Mouse (Mus musculus) forebrain, embryonic 14.5 days (tissue): ENCODE results near the gene Pycard. TPM values are rescaled to one million over a fixed set of nuclear protein-coding genes. Genes with fewer than 3 reads are reported as not detected.
"Not testable (repeated sequence)": the region's sequence is repeated elsewhere in the genome, so short reads cannot be mapped to it uniquely, and the experiment has no call there.

Source experiments
- ATAC-seq: fragments of 200-750 bp; cut with Nextera tagmentation; 2 replicates; pipeline ENCODE4 v1.8.0; 2017; ENCODE audit warnings: mild to moderate bottlenecking, moderate library complexity
- DNase-seq: peaks from one replicate; pipeline ENCODE4 v3.0.0-alpha.2; 2015; ENCODE audit warnings: low spot score
- H3K27ac ChIP-seq: fragments of 300-500 bp; sonication (generic); 2 replicates; pipeline ENCODE4 v1.5.1; 2014; ENCODE audit warnings: low read depth, mild to moderate bottlenecking, control low read depth, low read length, moderate library complexity
- H3K27me3 ChIP-seq: fragments of 300-500 bp; sonication (generic); replicated peaks from 2 replicates; pipeline ENCODE4 v1.6.1; 2014; ENCODE audit warnings: low read length, control low read depth, mixed read lengths; ENCODE audit not compliant: control insufficient read depth, insufficient read depth
- H3K36me3 ChIP-seq: fragments of 300-500 bp; sonication (generic); 2 replicates; pipeline ENCODE4 v1.6.1; 2014; ENCODE audit warnings: low read length, control low read depth; ENCODE audit not compliant: control insufficient read depth, insufficient read depth
- H3K4me1 ChIP-seq: fragments of 300-500 bp; sonication (generic); 2 replicates; pipeline ENCODE4 v1.6.1; 2014; ENCODE audit warnings: antibody characterized with exemption, low read length, control low read depth; ENCODE audit not compliant: control insufficient read depth, insufficient read depth
- H3K4me2 ChIP-seq: fragments of 300-500 bp; sonication (generic); 2 replicates; pipeline ENCODE4 v1.6.1; 2014; ENCODE audit warnings: mild to moderate bottlenecking, control low read depth, low read length
- H3K4me3 ChIP-seq: fragments of 300-500 bp; sonication (generic); 2 replicates; pipeline ENCODE4 v1.5.1; 2014; ENCODE audit warnings: low read depth, low read length, control low read depth
- H3K9ac ChIP-seq: fragments of 300-500 bp; sonication (generic); 2 replicates; pipeline ENCODE4 v1.6.1; 2014; ENCODE audit warnings: mild to moderate bottlenecking, low read length, control low read depth, moderate library complexity
- H3K9me3 ChIP-seq: fragments of 300-500 bp; sonication (generic); replicated peaks from 2 replicates; pipeline ENCODE4 v1.6.1; 2016; ENCODE audit warnings: low read length, control low read depth, mixed read lengths; ENCODE audit not compliant: control insufficient read depth
- WGBS: fragments of 180-500 bp; shearing (Covaris S2); extraction: QIAGEN DNeasy Blood & Tissue Kit; methylation state at CpG from one replicate; pipeline ENCODE4 v1.1.7; 2014; 5-methylcytosine and 5-hydroxymethylcytosine counted together
- polyA plus RNA-seq: library from polyadenylated mRNA; unstranded; fragments of >200 nt; fragmentation: Nextera tagmentation; extraction: Ambion mirVana; gene quantifications from 2 replicates; pipeline ENCODE4 v1.2.1, GENCODE M21; 2014

Pycard gene
- polyA plus RNA-seq, 1 experiment from 2014 or later = 11.5 TPM

GRCm38 (mm10) chr7:128024364-128024763 is 30.7 kb upstream of the Pycard start:
- Histone ChIP-seq H3K36me3 (no peaks in the 10 kb centered on the region), H3K4me1 (no peaks in the 10 kb centered on the region), H3K27ac (no peak overlapping the region), H3K27me3 (no peaks in the 10 kb centered on the region), H3K9me3 (no peaks in the 10 kb centered on the region), H3K4me3 (no peak overlapping the region), H3K4me2 (no peak overlapping the region), H3K9ac (no peak overlapping the region)
- 92% methylated on average over 9 of the region's 9 CpGs for WGBS
- ATAC-seq (no peak), DNase-seq (no peak)

- H3K27ac ChIP-seq = no peak overlapping the region
- H3K4me2 ChIP-seq = no peak overlapping the region
- no peaks in the 10 kb centered on the region for H3K27me3 ChIP-seq
- no peak for DNase-seq
- no peaks in the 10 kb centered on the region for H3K36me3 ChIP-seq
- 95% methylated on average over 4 of the region's 4 CpGs for WGBS
- ATAC-seq = no peak
- no peaks in the 10 kb centered on the region for H3K4me1 ChIP-seq
- H3K9ac ChIP-seq = no peak overlapping the region
- no peak overlapping the region for H3K4me3 ChIP-seq
- H3K9me3 ChIP-seq = no peaks in the 10 kb centered on the region
These were observed 29.9 kb upstream of the Pycard start for GRCm38 (mm10) chr7:128023565-128023964.

- no peaks in the 10 kb centered on the region for H3K27me3 ChIP-seq
- no peaks in the 10 kb centered on the region for H3K4me1 ChIP-seq
- no peak for ATAC-seq
- DNase-seq = no peak
- H3K27ac ChIP-seq = no peak overlapping the region
- no peak overlapping the region for H3K9ac ChIP-seq
- H3K4me3 ChIP-seq = no peak overlapping the region
- no peak overlapping the region for H3K4me2 ChIP-seq
- no peaks in the 10 kb centered on the region for H3K9me3 ChIP-seq
- no peaks in the 10 kb centered on the region for H3K36me3 ChIP-seq
- WGBS = 72% methylated on average over 8 of the region's 8 CpGs
These were observed 29.3 kb upstream of the Pycard start for GRCm38 (mm10) chr7:128022974-128023373.

GRCm38 (mm10) chr7:128019187-128019586 is 25.5 kb upstream of the Pycard start:
- Histone ChIP-seq H3K4me2 (no peak overlapping the region), H3K27ac (no peak overlapping the region), H3K27me3 (no peaks in the 10 kb centered on the region), H3K4me3 (no peak overlapping the region), H3K9me3 (no peaks in the 10 kb centered on the region), H3K36me3 (no peaks in the 10 kb centered on the region), H3K9ac (no peak overlapping the region), H3K4me1 (no peaks in the 10 kb centered on the region)
- ATAC-seq (no peak), DNase-seq (no peak)
- WGBS = 85% methylated on average over 2 of the region's 2 CpGs

- Histone ChIP-seq H3K9me3 (no peaks in the 10 kb centered on the region), H3K27ac (no peak overlapping the region), H3K4me1 (no peaks in the 10 kb centered on the region), H3K4me3 (no peak overlapping the region), H3K36me3 (no peaks in the 10 kb centered on the region), H3K4me2 (no peak overlapping the region), H3K9ac (no peak overlapping the region), H3K27me3 (no peaks in the 10 kb centered on the region)
- DNase-seq (no peak), ATAC-seq (no peak)
- 81% methylated on average over 3 of the region's 3 CpGs for WGBS
These were observed 24.6 kb upstream of the Pycard start for GRCm38 (mm10) chr7:128018275-128018674.

GRCm38 (mm10) chr7:128016650-128017049 is 23.0 kb upstream of the Pycard start:
- WGBS = 89% methylated on average over 6 of the region's 6 CpGs
- no peaks in the 10 kb centered on the region for H3K9me3 ChIP-seq
- no peaks in the 10 kb centered on the region for H3K27me3 ChIP-seq

GRCm38 (mm10) chr7:128016134-128016533 is 22.5 kb upstream of the Pycard start:
- not testable (repeated sequence) for H3K4me1 ChIP-seq, H3K4me3 ChIP-seq, H3K36me3 ChIP-seq, ATAC-seq, DNase-seq, H3K27me3 ChIP-seq, H3K9me3 ChIP-seq, H3K27ac ChIP-seq, H3K4me2 ChIP-seq, H3K9ac ChIP-seq
- WGBS = 87% methylated on average over 5 of the region's 5 CpGs

More at GRCm38 (mm10) chr7:128016650-128017049, 23.0 kb upstream of the Pycard start:
- no peaks in the 10 kb centered on the region for H3K36me3 ChIP-seq
- no peak overlapping the region for H3K9ac ChIP-seq
- no peak overlapping the region for H3K4me2 ChIP-seq
- no peaks in the 10 kb centered on the region for H3K4me1 ChIP-seq
- H3K27ac ChIP-seq = no peak overlapping the region
- no peak for DNase-seq
- H3K4me3 ChIP-seq = no peak overlapping the region
- ATAC-seq = no peak

GRCm38 (mm10) chr7:128013116-128013515 is 19.4 kb upstream of the Pycard start:
- WGBS = 94% methylated on average over 13 of the region's 13 CpGs
- Histone ChIP-seq H3K4me1 (no peaks in the 10 kb centered on the region), H3K27me3 (no peaks in the 10 kb centered on the region), H3K4me2 (no peak overlapping the region), H3K36me3 (no peaks in the 10 kb centered on the region), H3K9ac (no peak overlapping the region), H3K27ac (no peak overlapping the region), H3K9me3 (no peaks in the 10 kb centered on the region), H3K4me3 (no peak overlapping the region)
- no peak for ATAC-seq
- no peak for DNase-seq

- no peaks in the 10 kb centered on the region for H3K36me3 ChIP-seq
- WGBS = 75% methylated on average over 13 of the region's 13 CpGs
- H3K4me3 ChIP-seq = no peak overlapping the region
- H3K9me3 ChIP-seq = no peaks in the 10 kb centered on the region
- H3K27ac ChIP-seq = no peak overlapping the region
- DNase-seq = no peak
- no peak overlapping the region for H3K9ac ChIP-seq
- H3K4me2 ChIP-seq = no peak overlapping the region
- no peaks in the 10 kb centered on the region for H3K4me1 ChIP-seq
- no peaks in the 10 kb centered on the region for H3K27me3 ChIP-seq
- no peak for ATAC-seq
These were observed 18.6 kb upstream of the Pycard start for GRCm38 (mm10) chr7:128012136-128012780.
